8 mouse cellular contexts compared by ENCODE assay signal in the genomic region with DNA sequence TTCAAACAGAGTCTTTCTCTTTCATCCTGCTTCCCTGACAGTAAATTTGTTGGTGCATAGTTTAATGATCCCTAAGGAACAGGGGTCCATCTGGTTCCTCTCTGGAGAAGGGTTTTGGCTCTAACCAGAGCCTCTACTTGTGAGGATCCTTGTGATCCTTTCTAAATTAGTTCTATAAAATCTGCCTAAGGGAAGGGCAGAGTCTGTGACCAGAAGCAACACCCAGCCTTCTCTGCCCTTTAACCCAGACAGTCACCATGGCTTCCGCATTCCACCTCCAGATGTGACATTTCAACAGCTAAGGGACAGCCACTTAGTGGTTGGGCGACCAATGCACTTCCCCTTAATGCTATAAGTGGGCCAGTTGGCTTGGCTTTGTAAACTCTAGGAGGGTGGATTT. TPM values are rescaled to one million over a fixed set of nuclear protein-coding genes. Genes with fewer than 3 reads are reported as not detected.
DNase-seq lines count a peak whose midpoint lies in the region; ATAC-seq lines count a peak whose summit lies in the region.

No protein-coding gene starts in this region.

- no peaks in the 10 kb centered on the region for H3K36me3 ChIP-seq in macrophage (ENCODE audit: inconsistent target)

- H3K79me2 ChIP-seq in macrophage (ENCODE audit: inconsistent target), result no peaks in the 10 kb centered on the region

- DNase-seq in adrenal gland, postnatal 36 days, result peak; percentile 2 to 23
- DNase-seq in adrenal gland, postnatal 25 days, result no peak
- peak; percentile 62 for DNase-seq in kidney, adult 9 months
- DNase-seq in frontal cortex, postnatal 25 days (ENCODE audit: low spot score in 2 of 2), result no peak
- no peak for DNase-seq in left cerebral cortex, adult 8-10 months (ENCODE audit: low spot score in 2 of 2)

- H3K27ac ChIP-seq in macrophage, result peak overlapping the region; percentile 85

- peak; percentile 96 for ATAC-seq in common myeloid progenitor, adult 5-6 weeks (replicated peaks; ENCODE audit: low read depth, poor library complexity, severe bottlenecking)
- ATAC-seq in inflammation-experienced regulatory T-cells, adult 6 months, result no peak

- no peak overlapping the region for H3K4me3 ChIP-seq in macrophage (ENCODE audit: inconsistent target)

- 5% methylated on average over 2 of the region's 2 CpGs for WGBS in macrophage (ENCODE audit: missing documents)

RNA-seq across cellular contexts. Expression of a gene that starts 20.1 kb away (rescaled TPM):
- 10 to 100 TPM; 18.0 to 21.5 TPM for total RNA-seq in adrenal gland, postnatal 36 days (2021)
- 22.7 and 32.3 TPM in 2 replicates for total RNA-seq in adrenal gland, postnatal 25 days (2021)
- total RNA-seq in common myeloid progenitor, adult 5-6 weeks (2017), result 6.4 and 7.3 TPM in 2 replicates
- total RNA-seq in macrophage (2018; cell fraction: chromatin; rRNA removed), result 10 to 100 TPM in 8 of 26 experiments, 1 to 10 TPM in 18; 1.9 to 18.5 (median 7.6) TPM
- 1 to 10 TPM; 1.3 to 5.4 (median 3.7) TPM for total RNA-seq in macrophage (2018; cell fraction: cytosol; rRNA removed)
- 10 to 100 TPM in 6 of 26 experiments, 1 to 10 TPM in 20; 1.9 to 16.9 (median 6.4) TPM for total RNA-seq in macrophage (2018; cell fraction: nucleus; rRNA removed)
- polyA plus RNA-seq in macrophage (2018), result 2.3 to 4.0 TPM (median 2.7 TPM) in 3 replicates
- polyA plus RNA-seq in inflammation-experienced regulatory T-cells, adult 6 months (2017; shearing (Covaris generic)), result 100 to 1,000 TPM; 144 to 156 (median 153) TPM
- 10 to 100 TPM in 3 of 4 experiments, 1 to 10 TPM in 1; 9.9 to 14.0 (median 11.1) TPM for total RNA-seq in left cerebral cortex, adult 8-10 months (2022)

Comparison
In these comparisons a context has a peak if more than half of its experiments do, and no peak if none do; other contexts are left out.
1. DNase-seq: peak in adrenal gland, postnatal 36 days (2 of 2) and kidney, adult 9 months (single experiment); none in adrenal gland, postnatal 25 days (single experiment), frontal cortex, postnatal 25 days (0 of 2) and left cerebral cortex, adult 8-10 months (0 of 2).